Mouse (Mus musculus): ENCODE measurements at regions not wholly inside any gene's neighbourhood (a gene's known extent, or its start where the extent isn't known, plus 50 kb on each side); places are given as distances from the start of the nearest gene placed in this dataset.

- no peak for TF ChIP-seq POLR2A (IDR thresholded peaks at IDR 0.05; ENCODE audit: insufficient read depth, low read depth, low read length)
- no peak for TF ChIP-seq CTCF (IDR thresholded peaks at IDR 0.05; ENCODE audit: insufficient read depth, low read depth, low read length)
These were observed 125.1 kb upstream of the Rgs1 start for GRCm38 (mm10) chr1:144374121-144374520.
